Mouse (Mus musculus): ENCODE measurements around the gene Edrf1. TPM values are rescaled to one million over a fixed set of nuclear protein-coding genes. Genes with fewer than 3 reads are reported as not detected.

Edrf1 gene
- polyA plus RNA-seq, 1 experiment from 2014 or later: 38.2 TPM

DNA sequence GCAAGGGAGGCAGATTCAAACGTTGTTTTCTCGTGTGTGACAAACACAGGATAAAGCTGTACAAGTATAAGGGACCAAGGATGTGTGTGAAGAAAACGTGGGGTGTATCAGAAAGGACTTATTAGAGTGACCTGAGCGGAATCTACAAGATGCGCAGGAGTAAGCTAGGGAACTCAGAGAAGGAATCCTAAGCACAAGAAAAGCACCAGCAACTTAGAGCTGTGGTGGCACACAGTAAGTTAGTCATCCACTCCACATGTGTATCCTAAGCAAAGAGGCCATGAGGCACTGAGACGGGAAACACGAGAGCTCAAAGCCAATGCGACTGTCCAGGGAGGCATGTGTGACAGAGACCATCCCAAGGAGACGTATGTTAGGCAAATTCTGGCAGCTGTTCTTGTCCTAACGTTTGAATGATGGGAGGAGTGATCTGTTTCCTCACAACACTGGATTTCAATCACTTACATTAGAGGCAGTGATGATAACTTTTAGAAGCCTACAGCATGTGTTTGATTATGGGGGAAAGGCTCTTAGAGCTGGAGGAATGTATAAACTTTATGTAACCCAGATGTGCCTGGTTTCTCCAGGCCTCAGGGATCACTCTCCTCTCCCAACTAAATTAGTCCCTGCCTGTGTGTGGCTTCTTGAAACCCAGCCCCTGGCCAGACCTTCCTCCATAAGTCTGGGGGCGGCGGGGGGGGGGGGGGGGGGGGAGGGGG, 2.3 kb upstream of the Edrf1 start:
- 57% methylated on average over 10 of the region's 12 CpGs for WGBS

GRCm38 (mm10) chr7:133636738-133637352, 498 bp upstream of the Edrf1 start:
- peak; percentile 55 for ATAC-seq (ENCODE audit: insufficient read depth, low FRiP score, low TSS enrichment)
- peak; percentile 88 for DNase-seq (ENCODE audit: low spot score)
- H3K9ac ChIP-seq (ENCODE audit: low read length): peak overlapping the region; percentile 89
- 2% methylated on average over 21 of the region's 21 CpGs for WGBS
- peak overlapping the region; percentile 56 for H3K4me3 ChIP-seq (ENCODE audit: low read depth, low read length)
- peak overlapping the region; percentile 83 for H3K27ac ChIP-seq (ENCODE audit: low read depth, low read length)
- H3K4me1 ChIP-seq (ENCODE audit: control insufficient read depth, insufficient read depth, low read length): peaks cover 6% of the 10 kb centered on the region
- H3K9me3 ChIP-seq (ENCODE audit: control insufficient read depth, low read length): no peaks in the 10 kb centered on the region
- H3K4me2 ChIP-seq (ENCODE audit: low read depth): peak overlapping the region; percentile 74
- H3K27me3 ChIP-seq (ENCODE audit: control insufficient read depth, insufficient read depth, low read length): no peaks in the 10 kb centered on the region
- H3K36me3 ChIP-seq (ENCODE audit: control insufficient read depth, insufficient read depth, low read length): peaks cover 1% of the 10 kb centered on the region

More for the DNA sequence above, 2.3 kb upstream of the Edrf1 start:
- H3K4me1 ChIP-seq (ENCODE audit: control insufficient read depth, insufficient read depth, low read length): peaks cover 6% of the 10 kb centered on the region
- no peaks in the 10 kb centered on the region for H3K27me3 ChIP-seq (ENCODE audit: control insufficient read depth, insufficient read depth, low read length)
- H3K36me3 ChIP-seq (ENCODE audit: control insufficient read depth, insufficient read depth, low read length): no peaks in the 10 kb centered on the region
- H3K4me2 ChIP-seq (ENCODE audit: low read depth): no peak overlapping the region
- H3K4me3 ChIP-seq (ENCODE audit: low read depth, low read length): no peak overlapping the region
- no peaks in the 10 kb centered on the region for H3K9me3 ChIP-seq (ENCODE audit: control insufficient read depth, low read length)
- H3K27ac ChIP-seq (ENCODE audit: low read depth, low read length): no peak overlapping the region
- no peak overlapping the region for H3K9ac ChIP-seq (ENCODE audit: low read length)
- DNase-seq (ENCODE audit: low spot score) (peak; percentile 19), ATAC-seq (ENCODE audit: insufficient read depth, low FRiP score, low TSS enrichment) (no peak)

- H3K4me3 ChIP-seq (ENCODE audit: low read depth, low read length): peak overlapping the region; percentile 56
- H3K27ac ChIP-seq (ENCODE audit: low read depth, low read length): no peak overlapping the region
- WGBS: 23% methylated on average over 13 of the region's 13 CpGs
- H3K4me1 ChIP-seq (ENCODE audit: control insufficient read depth, insufficient read depth, low read length): peaks cover 6% of the 10 kb centered on the region
- H3K9ac ChIP-seq (ENCODE audit: low read length): peak overlapping the region; percentile 69
- peaks cover 8% of the 10 kb centered on the region for H3K36me3 ChIP-seq (ENCODE audit: control insufficient read depth, insufficient read depth, low read length)
- H3K27me3 ChIP-seq (ENCODE audit: control insufficient read depth, insufficient read depth, low read length): no peaks in the 10 kb centered on the region
- H3K4me2 ChIP-seq (ENCODE audit: low read depth): peak overlapping the region; percentile 72
- ATAC-seq (ENCODE audit: insufficient read depth, low FRiP score, low TSS enrichment): no peak
- no peaks in the 10 kb centered on the region for H3K9me3 ChIP-seq (ENCODE audit: control insufficient read depth, low read length)
- no peak for DNase-seq (ENCODE audit: low spot score)
Observed at GRCm38 (mm10) chr7:133638306-133638705, 963 bp downstream of the Edrf1 start.

DNA sequence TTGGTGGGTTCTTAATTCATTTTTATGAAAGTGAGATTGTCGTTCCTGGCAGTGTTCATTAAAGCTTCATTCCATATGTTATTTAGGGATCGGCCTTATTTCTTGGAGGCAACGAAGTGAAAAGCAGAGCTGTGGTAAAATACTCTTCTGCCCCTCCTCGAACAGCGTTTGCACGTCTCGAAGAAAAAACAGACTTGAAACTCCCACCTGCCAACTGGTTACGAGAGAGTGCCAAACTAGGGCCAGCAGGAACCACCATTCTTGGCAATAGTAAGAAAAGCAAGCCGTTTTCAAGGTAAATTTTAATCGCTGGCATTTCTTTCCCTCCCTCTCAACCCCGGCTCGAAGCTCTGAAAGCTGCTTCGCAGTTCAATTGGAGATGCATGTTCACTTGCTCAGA, 1.5 kb downstream of the Edrf1 start:
- H3K27ac ChIP-seq (ENCODE audit: low read depth, low read length): no peak overlapping the region
- H3K9me3 ChIP-seq (ENCODE audit: control insufficient read depth, low read length): no peaks in the 10 kb centered on the region
- H3K4me3 ChIP-seq (ENCODE audit: low read depth, low read length): peak overlapping the region; percentile 56; the same call in 1 of the 2 replicates
- H3K9ac ChIP-seq (ENCODE audit: low read length): no peak overlapping the region
- H3K4me1 ChIP-seq (ENCODE audit: control insufficient read depth, insufficient read depth, low read length): peaks cover 6% of the 10 kb centered on the region
- ATAC-seq (ENCODE audit: insufficient read depth, low FRiP score, low TSS enrichment) (no peak), DNase-seq (ENCODE audit: low spot score) (no peak)
- H3K4me2 ChIP-seq (ENCODE audit: low read depth): peak overlapping the region; percentile 72; the same call in 1 of the 2 replicates
- H3K27me3 ChIP-seq (ENCODE audit: control insufficient read depth, insufficient read depth, low read length): no peaks in the 10 kb centered on the region
- WGBS: 93% methylated on average over 13 of the region's 13 CpGs
- peaks cover 10% of the 10 kb centered on the region for H3K36me3 ChIP-seq (ENCODE audit: control insufficient read depth, insufficient read depth, low read length)

- Histone ChIP-seq H3K4me2 (ENCODE audit: low read depth) (no peak overlapping the region), H3K36me3 (ENCODE audit: control insufficient read depth, insufficient read depth, low read length) (peaks cover 14% of the 10 kb centered on the region), H3K9me3 (ENCODE audit: control insufficient read depth, low read length) (no peaks in the 10 kb centered on the region), H3K4me1 (ENCODE audit: control insufficient read depth, insufficient read depth, low read length) (no peaks in the 10 kb centered on the region), H3K27ac (ENCODE audit: low read depth, low read length) (no peak overlapping the region), H3K9ac (ENCODE audit: low read length) (no peak overlapping the region), H3K4me3 (ENCODE audit: low read depth, low read length) (no peak overlapping the region), H3K27me3 (ENCODE audit: control insufficient read depth, insufficient read depth, low read length) (no peaks in the 10 kb centered on the region)
- ATAC-seq (ENCODE audit: insufficient read depth, low FRiP score, low TSS enrichment): no peak
- WGBS: 91% methylated on average over 6 of the region's 6 CpGs
- no peak for DNase-seq (ENCODE audit: low spot score)
Observed at GRCm38 (mm10) chr7:133645716-133646115, 8.4 kb downstream of the Edrf1 start.

GRCm38 (mm10) chr7:133662467-133662866, 25.1 kb downstream of the Edrf1 start:
- Histone ChIP-seq H3K4me2 (ENCODE audit: low read depth) (no peak overlapping the region), H3K27me3 (ENCODE audit: control insufficient read depth, insufficient read depth, low read length) (no peaks in the 10 kb centered on the region), H3K36me3 (ENCODE audit: control insufficient read depth, insufficient read depth, low read length) (peaks cover 20% of the 10 kb centered on the region), H3K4me1 (ENCODE audit: control insufficient read depth, insufficient read depth, low read length) (no peaks in the 10 kb centered on the region), H3K9ac (ENCODE audit: low read length) (no peak overlapping the region), H3K9me3 (ENCODE audit: control insufficient read depth, low read length) (no peaks in the 10 kb centered on the region), H3K27ac (ENCODE audit: low read depth, low read length) (no peak overlapping the region), H3K4me3 (ENCODE audit: low read depth, low read length) (no peak overlapping the region)
- DNase-seq (ENCODE audit: low spot score) (no peak), ATAC-seq (ENCODE audit: insufficient read depth, low FRiP score, low TSS enrichment) (peak; percentile 65)
- 73% methylated on average over 1 of the region's 1 CpGs for WGBS

GRCm38 (mm10) chr7:133669071-133669470, 31.7 kb downstream of the Edrf1 start:
- H3K36me3 ChIP-seq (ENCODE audit: control insufficient read depth, insufficient read depth, low read length): peaks cover 8% of the 10 kb centered on the region; the same call in 1 of the 2 replicates
- ATAC-seq (ENCODE audit: insufficient read depth, low FRiP score, low TSS enrichment): no peak
- DNase-seq (ENCODE audit: low spot score): no peak

DNA sequence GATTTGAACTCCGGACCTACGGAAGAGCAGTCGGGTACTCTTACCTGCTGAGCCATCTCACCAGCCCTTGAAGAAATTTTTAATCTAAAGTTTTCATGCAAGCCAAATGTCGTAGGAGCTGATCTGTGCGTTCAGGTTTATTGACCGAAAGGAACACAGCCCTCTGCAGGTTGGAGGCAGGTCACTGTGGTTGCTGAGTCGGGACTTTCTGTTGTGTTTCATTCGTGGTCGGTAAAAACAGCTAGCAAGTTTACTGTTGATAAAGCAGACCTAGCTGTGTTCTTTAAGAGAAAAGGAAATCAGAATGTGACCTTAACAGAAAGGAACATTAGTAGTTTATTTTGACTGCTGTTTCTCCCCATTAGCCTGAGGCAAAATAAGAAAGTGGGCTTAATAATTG, 32.6 kb downstream of the Edrf1 start:
- DNase-seq (ENCODE audit: low spot score): no peak
- peaks cover 8% of the 10 kb centered on the region; the same call in 1 of the 2 replicates for H3K36me3 ChIP-seq (ENCODE audit: control insufficient read depth, insufficient read depth, low read length)
- WGBS: 94% methylated on average over 9 of the region's 9 CpGs
- H3K4me3 ChIP-seq (ENCODE audit: low read depth, low read length): no peak overlapping the region
- H3K4me2 ChIP-seq (ENCODE audit: low read depth): no peak overlapping the region
- H3K27ac ChIP-seq (ENCODE audit: low read depth, low read length): no peak overlapping the region
- H3K9ac ChIP-seq (ENCODE audit: low read length): no peak overlapping the region
- H3K4me1 ChIP-seq (ENCODE audit: control insufficient read depth, insufficient read depth, low read length): no peaks in the 10 kb centered on the region
- no peak for ATAC-seq (ENCODE audit: insufficient read depth, low FRiP score, low TSS enrichment)
- no peaks in the 10 kb centered on the region for H3K27me3 ChIP-seq (ENCODE audit: control insufficient read depth, insufficient read depth, low read length)
- H3K9me3 ChIP-seq (ENCODE audit: control insufficient read depth, low read length): no peaks in the 10 kb centered on the region

More at GRCm38 (mm10) chr7:133669071-133669470, 31.7 kb downstream of the Edrf1 start:
- Histone ChIP-seq H3K4me3 (ENCODE audit: low read depth, low read length) (no peak overlapping the region), H3K4me1 (ENCODE audit: control insufficient read depth, insufficient read depth, low read length) (no peaks in the 10 kb centered on the region), H3K9me3 (ENCODE audit: control insufficient read depth, low read length) (no peaks in the 10 kb centered on the region), H3K9ac (ENCODE audit: low read length) (no peak overlapping the region), H3K4me2 (ENCODE audit: low read depth) (no peak overlapping the region), H3K27ac (ENCODE audit: low read depth, low read length) (no peak overlapping the region), H3K27me3 (ENCODE audit: control insufficient read depth, insufficient read depth, low read length) (no peaks in the 10 kb centered on the region)
- 100% methylated on average over 1 of the region's 1 CpGs for WGBS

- no peaks in the 10 kb centered on the region for H3K9me3 ChIP-seq (ENCODE audit: control insufficient read depth, low read length)
- no peaks in the 10 kb centered on the region for H3K4me1 ChIP-seq (ENCODE audit: control insufficient read depth, insufficient read depth, low read length)
- H3K27me3 ChIP-seq (ENCODE audit: control insufficient read depth, insufficient read depth, low read length): no peaks in the 10 kb centered on the region
- DNase-seq (ENCODE audit: low spot score) (no peak), ATAC-seq (ENCODE audit: insufficient read depth, low FRiP score, low TSS enrichment) (no peak)
- 92% methylated on average over 3 of the region's 3 CpGs for WGBS
- H3K9ac ChIP-seq (ENCODE audit: low read length): no peak overlapping the region
- peaks cover 8% of the 10 kb centered on the region; the same call in 1 of the 2 replicates for H3K36me3 ChIP-seq (ENCODE audit: control insufficient read depth, insufficient read depth, low read length)
- H3K4me3 ChIP-seq (ENCODE audit: low read depth, low read length): no peak overlapping the region
- no peak overlapping the region for H3K27ac ChIP-seq (ENCODE audit: low read depth, low read length)
- H3K4me2 ChIP-seq (ENCODE audit: low read depth): no peak overlapping the region
Observed at GRCm38 (mm10) chr7:133670846-133671245, 33.5 kb downstream of the Edrf1 start.

Measured in neural tube, embryonic 11.5 days (tissue).